Mouse (Mus musculus) megakaryocyte, embryonic 14.5 days (primary cell): ENCODE results near the gene Evpl.

Experiments
- FLI1 ChIP-seq: IDR thresholded peaks from 2 replicates; pipeline ENCODE4 v1.6.1; 2012; ENCODE audit warnings: low read length, inconsistent platforms, mixed read lengths
- GATA1 ChIP-seq: IDR thresholded peaks from 3 replicates; pipeline ENCODE4 v1.6.1; 2012; ENCODE audit warnings: mixed read lengths, low read length, inconsistent platforms, borderline replicate concordance

GRCm38 (mm10) chr11:116196866-116197583 is 40.9 kb downstream of the Evpl start:
- TF ChIP-seq GATA1 (no peak), FLI1 (no peak)
